Mouse (Mus musculus) frontal cortex, adult (tissue): ENCODE measurements around the gene Uhrf2.
A peak's percentile ranks its signal among the peaks of the same experiment; 100 is the strongest.

Source experiments
- ATAC-seq: cut with Nextera tagmentation; 2 replicates; pipeline ENCODE4 v1.9.2; 2017; ENCODE audit warnings: mild to moderate bottlenecking, moderate library complexity, mixed read lengths; ENCODE audit not compliant: low TSS enrichment

Uhrf2 gene

DNA sequence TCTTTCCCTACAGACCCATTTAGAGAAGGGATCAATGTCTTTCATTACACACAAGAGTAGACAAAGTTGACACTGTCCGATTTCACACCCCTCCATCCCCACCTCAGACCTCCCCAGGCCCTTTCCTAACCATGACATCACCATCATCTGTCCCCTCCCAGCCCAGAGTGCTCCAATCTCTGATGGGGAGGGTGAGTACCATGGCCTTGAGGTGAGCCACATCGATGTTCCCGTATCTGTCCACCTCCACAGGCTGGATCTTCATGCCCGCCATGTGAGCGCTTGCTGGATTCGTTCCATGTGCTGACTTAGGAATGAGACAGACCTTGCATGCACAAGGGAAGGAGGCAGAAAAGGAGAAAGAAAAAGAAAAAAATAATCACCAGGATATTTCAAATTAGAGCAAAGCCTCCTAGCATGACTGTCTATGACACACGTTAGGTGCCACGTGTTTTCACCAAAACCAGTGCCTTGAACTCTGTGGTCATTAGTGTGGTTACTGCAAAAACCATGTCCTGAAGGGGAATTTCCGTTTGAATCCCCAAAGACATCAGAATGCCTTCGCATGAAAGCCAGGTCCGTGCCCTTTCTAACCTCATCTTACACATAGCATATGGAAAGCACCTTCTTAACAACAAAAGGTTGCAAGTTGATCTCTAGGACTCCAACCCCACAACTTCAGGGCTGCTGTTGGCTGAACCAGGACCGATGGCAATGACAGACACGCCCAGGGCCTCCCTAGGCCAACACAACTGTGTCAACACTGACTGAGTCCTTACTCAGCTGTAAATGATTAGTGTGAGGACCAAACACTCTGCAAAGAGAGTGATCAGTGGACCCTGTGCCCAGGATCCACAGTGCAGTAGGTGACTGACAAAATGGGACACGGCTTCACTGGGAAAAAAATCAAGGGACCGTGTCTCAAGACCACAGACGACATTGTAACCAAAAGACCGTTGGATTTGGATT, 88.3 kb downstream of the Uhrf2 start:
- ATAC-seq: peak; percentile 35

GRCm38 (mm10) chr19:30124999-30125669, 94.8 kb downstream of the Uhrf2 start:
- ATAC-seq: no peak

DNA sequence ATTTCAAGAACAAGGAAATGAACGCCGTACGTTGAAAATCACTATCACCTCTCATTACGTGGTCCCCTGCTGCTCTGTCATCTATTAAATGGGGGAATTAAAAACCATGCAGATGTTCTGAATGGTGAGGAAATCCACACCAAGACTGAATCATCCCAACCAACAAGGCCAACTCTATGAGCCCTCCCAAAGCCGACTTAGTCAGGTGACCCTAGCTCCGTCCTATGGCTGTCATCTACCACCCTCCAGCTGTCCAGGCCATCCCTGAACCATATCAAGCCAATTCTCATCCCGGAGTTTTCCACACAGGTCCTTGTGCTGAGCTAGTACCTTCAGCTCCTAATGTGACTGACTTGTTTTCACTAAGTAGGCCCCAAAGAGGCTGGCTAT, 95.4 kb downstream of the Uhrf2 start:
- ATAC-seq: no peak

DNA sequence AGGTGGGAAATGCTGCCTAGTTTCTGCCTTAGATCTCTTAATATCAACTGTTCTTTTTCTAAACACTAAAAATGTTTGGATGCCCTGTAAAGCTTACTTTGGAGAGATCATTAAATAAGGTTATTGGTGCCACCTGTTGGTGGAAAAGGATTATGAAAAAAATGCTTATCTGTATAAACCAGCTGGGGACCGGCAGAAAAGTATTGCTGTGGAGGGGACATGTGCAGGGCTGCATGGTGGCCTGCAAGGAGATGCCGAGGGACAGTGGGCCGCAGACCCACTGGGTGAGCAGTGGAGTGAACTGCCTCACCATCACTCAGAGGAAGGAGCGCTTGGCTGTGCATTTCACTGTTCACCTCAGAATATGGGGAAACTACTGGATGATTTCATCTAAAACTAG, 97.9 kb downstream of the Uhrf2 start:
- peak; percentile 62; the same call in 1 of the 2 replicates for ATAC-seq

DNA sequence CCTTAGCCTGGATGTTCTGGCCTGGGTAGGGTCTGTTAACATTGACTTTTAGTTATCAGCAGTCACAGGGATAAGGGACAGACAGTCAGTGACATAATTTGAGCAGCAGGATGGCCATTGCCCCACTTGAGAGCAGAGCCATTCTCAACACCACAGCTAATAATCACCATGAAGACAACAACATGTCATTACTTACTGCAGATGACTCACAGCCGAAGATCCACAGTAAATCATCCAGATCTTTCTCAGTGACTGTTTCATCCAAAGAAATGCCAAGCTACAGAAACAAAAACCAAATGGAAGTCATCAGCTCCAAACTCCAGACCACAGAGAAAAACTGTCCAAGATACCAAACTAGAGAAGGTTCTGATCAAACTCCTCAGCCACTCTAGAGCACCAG, 106.0 kb downstream of the Uhrf2 start:
- no peak for ATAC-seq
